Mouse (Mus musculus) lung, postnatal 0 days (tissue): ENCODE measurements at regions not wholly inside any gene's neighbourhood (a gene's known extent, or its start where the extent isn't known, plus 50 kb on each side); places are given as distances from the start of the nearest gene placed in this dataset.

Source experiments
- CTCF ChIP-seq: IDR thresholded peaks from 2 replicates; pipeline ENCODE4 v1.5.1; 2016; ENCODE audit warnings: antibody characterized with exemption, mild to moderate bottlenecking
- EP300 ChIP-seq: IDR thresholded peaks from 2 replicates; pipeline ENCODE4 v1.6.1; 2016; ENCODE audit warnings: antibody characterized with exemption, mild to moderate bottlenecking, control low read depth

DNA sequence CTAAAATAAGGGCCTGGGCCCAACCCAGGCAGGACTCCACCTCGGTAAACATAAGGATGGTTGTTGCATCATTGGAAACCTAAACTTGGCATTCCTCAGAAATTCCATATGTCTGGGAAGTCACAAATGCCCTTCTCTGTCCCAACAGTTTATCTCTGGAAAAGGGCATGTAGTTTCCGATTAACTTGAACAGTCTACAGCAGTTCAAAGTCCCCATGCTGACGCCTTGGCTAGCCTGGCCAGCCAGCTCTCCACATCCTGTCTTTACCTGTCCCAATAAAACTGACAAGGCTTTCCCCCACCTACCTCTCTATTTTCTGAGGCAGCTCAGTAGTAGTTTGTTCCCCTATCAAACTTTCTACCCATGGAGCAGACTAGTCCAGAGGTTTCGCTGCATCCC is 351.7 kb upstream of the Chd6 start:
- TF ChIP-seq CTCF (no peak), EP300 (no peak)
